Mouse (Mus musculus) embryonic facial prominence, embryonic 15.5 days (tissue): ENCODE results near the gene Defb10. TPM values are rescaled to one million over a fixed set of nuclear protein-coding genes. Genes with fewer than 3 reads are reported as not detected.
"Not testable (repeated sequence)": the region's sequence is repeated elsewhere in the genome, so short reads cannot be mapped to it uniquely, and the experiment has no call there.

Experiments
- ATAC-seq: fragments of 200-750 bp; cut with Nextera tagmentation; 2 replicates; pipeline ENCODE4 v1.8.0; 2017; ENCODE audit warnings: low read depth, moderate TSS enrichment; ENCODE audit not compliant: insufficient number of reproducible peaks, low FRiP score, low TSS enrichment
- H3K27ac ChIP-seq: fragments of 300-500 bp; sonication (generic); replicated peaks from 2 replicates; pipeline ENCODE4 v1.5.1; 2015; ENCODE audit warnings: mild to moderate bottlenecking, inconsistent platforms
- H3K27me3 ChIP-seq: fragments of 300-500 bp; sonication (generic); 2 replicates; pipeline ENCODE4 v1.6.1; 2015; ENCODE audit warnings: inconsistent platforms
- H3K36me3 ChIP-seq: fragments of 300-500 bp; sonication (generic); 2 replicates; pipeline ENCODE4 v1.6.1; 2015; ENCODE audit warnings: mild to moderate bottlenecking, inconsistent platforms
- H3K4me1 ChIP-seq: fragments of 300-500 bp; sonication (generic); 2 replicates; pipeline ENCODE4 v1.6.1; 2015; ENCODE audit warnings: inconsistent platforms
- H3K4me2 ChIP-seq: fragments of 300-500 bp; sonication (generic); replicated peaks from 2 replicates; pipeline ENCODE4 v1.6.1; 2015; ENCODE audit warnings: mild to moderate bottlenecking, inconsistent platforms
- H3K4me3 ChIP-seq: fragments of 300-500 bp; sonication (generic); replicated peaks from 2 replicates; pipeline ENCODE4 v1.5.1; 2015; ENCODE audit warnings: mild to moderate bottlenecking, inconsistent platforms
- H3K9ac ChIP-seq: fragments of 300-500 bp; sonication (generic); 2 replicates; pipeline ENCODE4 v1.6.1; 2015; ENCODE audit warnings: inconsistent platforms
- H3K9me3 ChIP-seq: fragments of 300-500 bp; sonication (generic); replicated peaks from 2 replicates; pipeline ENCODE4 v1.6.1; 2016; ENCODE audit warnings: inconsistent platforms
- WGBS: fragments of 180-500 bp; shearing (Covaris S2); methylation state at CpG from one replicate; pipeline ENCODE4 v1.1.7; 2015; 5-methylcytosine and 5-hydroxymethylcytosine counted together
- polyA plus RNA-seq: library from polyadenylated mRNA; unstranded; fragments of >200 nt; fragmentation: Nextera tagmentation; extraction: Ambion mirVana; gene quantifications from 2 replicates; pipeline ENCODE4 v1.2.1, GENCODE M21; 2015

Defb10 gene
- polyA plus RNA-seq = not detected in 2 replicates

DNA sequence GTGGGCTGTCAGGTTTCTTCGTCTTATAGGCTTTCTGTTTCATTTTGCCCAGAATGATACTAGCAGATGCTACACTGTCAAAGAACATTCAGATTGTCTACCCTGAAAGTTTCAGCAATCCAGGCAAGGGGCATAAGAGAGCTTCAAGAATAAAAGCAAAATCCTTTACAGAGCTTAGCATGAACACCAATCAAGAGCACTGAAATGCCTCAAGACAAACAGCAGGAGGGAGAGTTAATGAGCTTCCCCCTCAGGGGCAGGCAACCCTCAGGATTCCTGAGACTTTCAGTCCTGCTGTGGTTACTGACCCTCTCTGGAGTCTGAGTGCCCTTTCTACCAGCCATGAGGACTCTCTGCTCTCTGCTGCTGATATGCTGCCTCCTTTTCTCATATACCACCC is at the start of gene Defb10:
TSS of gene Defb10 (plus strand) at position 316 of the 400 bp plus-strand sequence.
- H3K27me3 ChIP-seq, H3K27ac ChIP-seq, ATAC-seq, H3K4me1 ChIP-seq, H3K4me2 ChIP-seq, H3K4me3 ChIP-seq, H3K36me3 ChIP-seq, H3K9ac ChIP-seq, H3K9me3 ChIP-seq: not testable (repeated sequence)
- 28% methylated on average over 1 of the region's 1 CpGs for WGBS

DNA sequence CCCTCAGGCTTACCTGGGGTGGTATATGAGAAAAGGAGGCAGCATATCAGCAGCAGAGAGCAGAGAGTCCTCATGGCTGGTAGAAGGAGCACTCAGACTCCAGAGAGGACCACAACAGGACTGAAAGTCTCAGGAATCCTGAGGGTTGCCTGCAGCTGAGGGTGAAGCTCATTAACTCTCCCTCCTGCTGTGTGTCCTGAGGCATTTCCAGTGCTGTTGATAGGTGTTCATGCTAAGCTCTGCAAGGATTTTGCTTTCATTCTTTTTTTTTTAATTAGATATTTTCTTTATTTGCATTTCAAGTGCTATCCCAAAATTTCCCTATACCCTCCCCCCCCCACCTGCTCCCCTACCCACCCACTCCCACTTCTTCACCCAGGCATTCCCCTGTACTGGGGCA is 26.6 kb downstream of the Defb10 start, which contains the start of gene Defb9:
TSS of gene Defb9 (minus strand) at position 101 of the 400 bp plus-strand sequence.
- H3K4me1 ChIP-seq, H3K4me2 ChIP-seq, H3K9me3 ChIP-seq, H3K27ac ChIP-seq, ATAC-seq, H3K4me3 ChIP-seq, H3K36me3 ChIP-seq, H3K9ac ChIP-seq, H3K27me3 ChIP-seq: not testable (repeated sequence)

DNA sequence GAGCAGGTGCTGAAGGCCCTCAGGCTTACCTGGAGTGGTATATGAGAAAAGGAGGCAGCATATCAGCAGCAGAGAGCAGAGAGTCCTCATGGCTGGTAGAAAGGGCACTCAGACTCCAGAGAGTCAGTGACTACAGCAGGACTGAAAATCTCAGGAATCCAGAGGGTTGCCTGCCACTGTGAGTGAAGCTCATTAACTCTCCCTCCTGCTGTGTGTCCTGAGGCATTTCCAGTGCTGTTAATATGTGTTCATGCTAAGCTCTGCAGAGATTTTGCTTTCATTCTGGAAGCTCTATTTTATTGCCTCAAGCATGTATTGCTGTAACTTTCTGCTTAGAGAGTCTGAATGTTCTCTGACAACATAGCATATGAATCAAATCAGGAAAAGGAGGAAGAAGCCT is 47.6 kb downstream of the Defb10 start, which contains the start of gene Defb11:
TSS of gene Defb11 (minus strand) at position 123 of the 400 bp plus-strand sequence.
- H3K27ac ChIP-seq, ATAC-seq, H3K4me1 ChIP-seq, H3K9me3 ChIP-seq, H3K4me3 ChIP-seq, H3K4me2 ChIP-seq, H3K27me3 ChIP-seq, H3K36me3 ChIP-seq, H3K9ac ChIP-seq: not testable (repeated sequence)

Other genes starting within 250 kb of the Defb10 start
- gene Defa26, start 240.7 kb upstream of the Defb10 start, polyA plus RNA-seq = not detected in 2 replicates
- not detected in 2 replicates for gene Defa17, start 203.1 kb upstream of the Defb10 start, polyA plus RNA-seq
- not detected in 2 replicates for gene Defa34, start 193.1 kb upstream of the Defb10 start, polyA plus RNA-seq
- not detected in 2 replicates for gene AY761184, start 155.3 kb upstream of the Defb10 start, polyA plus RNA-seq
- gene Defa24, start 124.4 kb upstream of the Defb10 start, polyA plus RNA-seq = not detected in 2 replicates
- not detected in 2 replicates for gene Defb50, start 35.4 kb upstream of the Defb10 start, polyA plus RNA-seq
- not detected in 2 replicates for gene Defb2, start 19.0 kb upstream of the Defb10 start, polyA plus RNA-seq
- gene Defb9, start 26.5 kb downstream of the Defb10 start, polyA plus RNA-seq = not detected in 2 replicates
- gene Defb11, start 47.5 kb downstream of the Defb10 start, polyA plus RNA-seq = not detected in 2 replicates
- gene Defb15, start 73.8 kb downstream of the Defb10 start, polyA plus RNA-seq = not detected in 2 replicates
- not detected in 2 replicates for gene Defb35, start 79.5 kb downstream of the Defb10 start, polyA plus RNA-seq
- not detected in 2 replicates for gene Defb13, start 87.9 kb downstream of the Defb10 start, polyA plus RNA-seq
- not detected in 2 replicates for gene Fam90a1a, start 99.8 kb downstream of the Defb10 start, polyA plus RNA-seq
- not detected in 2 replicates for gene Ccdc70, start 110.9 kb downstream of the Defb10 start, polyA plus RNA-seq
- gene Atp7b, start 201.4 kb downstream of the Defb10 start, polyA plus RNA-seq = 0.43 and 0.76 TPM in 2 replicates
- 28.6 and 35.7 TPM in 2 replicates for gene Alg11, start 201.8 kb downstream of the Defb10 start, polyA plus RNA-seq